Mouse (Mus musculus) urinary bladder, postnatal 4 days (tissue): ENCODE results near the gene Romo1.
A peak's percentile ranks its signal among the peaks of the same experiment; 100 is the strongest.
"Not testable (repeated sequence)": the region's sequence is repeated elsewhere in the genome, so short reads cannot be mapped to it uniquely, and the experiment has no call there.

Experiments used
- DNase-seq, 2 experiments: peaks; one replicate each; pipeline ENCODE4 v3.0.0; 2021 to 2022; ENCODE audit warnings: low spot score in 2 of 2

Romo1 gene

DNA sequence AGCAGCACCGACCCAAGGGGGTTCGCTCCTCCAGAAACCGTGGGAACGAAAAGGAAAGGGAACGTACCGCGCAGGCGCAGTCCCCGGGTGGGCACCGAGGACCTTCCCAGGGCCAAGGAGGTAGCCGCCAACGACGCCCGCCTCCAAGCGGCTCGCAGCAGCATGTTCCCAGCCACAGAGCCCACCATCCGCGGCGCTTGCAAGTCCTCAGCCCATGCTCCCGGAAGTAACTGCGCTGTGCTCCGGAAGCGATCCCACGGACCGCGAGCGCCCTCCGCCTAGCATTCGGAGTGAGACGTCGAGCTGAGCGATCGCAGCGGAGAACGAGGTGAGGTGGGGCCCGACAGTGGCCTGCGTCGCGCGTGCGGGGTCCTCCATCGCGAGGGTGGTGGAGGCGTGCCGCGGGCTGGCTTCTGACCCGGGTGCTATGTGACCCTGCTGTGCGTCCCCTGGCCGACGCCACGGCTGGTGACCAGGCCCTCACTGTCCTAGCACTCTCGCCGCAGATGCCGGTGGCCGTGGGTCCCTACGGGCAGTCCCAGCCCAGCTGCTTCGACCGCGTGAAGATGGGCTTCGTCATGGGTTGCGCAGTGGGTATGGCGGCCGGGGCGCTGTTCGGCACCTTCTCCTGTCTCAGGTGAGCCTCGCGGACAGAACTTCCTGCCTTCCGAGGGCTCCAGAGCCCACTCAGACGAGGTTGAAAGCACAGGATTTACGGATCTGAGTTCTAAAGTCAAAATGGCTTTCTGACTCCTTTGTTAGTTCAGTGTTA lies at the start of gene Romo1, which contains the start of gene Nfs1:
Gene Romo1, plus strand, starts transcription at position 87 of the 772 bp plus-strand sequence.
Gene Nfs1, minus strand, starts transcription at position 234 of the 772 bp plus-strand sequence.
- peak; percentile 90 to 94 for DNase-seq

- DNase-seq, result no peak
Observed at GRCm38 (mm10) chr2:156110627-156111357, 33.0 kb upstream of the Romo1 start.

DNA sequence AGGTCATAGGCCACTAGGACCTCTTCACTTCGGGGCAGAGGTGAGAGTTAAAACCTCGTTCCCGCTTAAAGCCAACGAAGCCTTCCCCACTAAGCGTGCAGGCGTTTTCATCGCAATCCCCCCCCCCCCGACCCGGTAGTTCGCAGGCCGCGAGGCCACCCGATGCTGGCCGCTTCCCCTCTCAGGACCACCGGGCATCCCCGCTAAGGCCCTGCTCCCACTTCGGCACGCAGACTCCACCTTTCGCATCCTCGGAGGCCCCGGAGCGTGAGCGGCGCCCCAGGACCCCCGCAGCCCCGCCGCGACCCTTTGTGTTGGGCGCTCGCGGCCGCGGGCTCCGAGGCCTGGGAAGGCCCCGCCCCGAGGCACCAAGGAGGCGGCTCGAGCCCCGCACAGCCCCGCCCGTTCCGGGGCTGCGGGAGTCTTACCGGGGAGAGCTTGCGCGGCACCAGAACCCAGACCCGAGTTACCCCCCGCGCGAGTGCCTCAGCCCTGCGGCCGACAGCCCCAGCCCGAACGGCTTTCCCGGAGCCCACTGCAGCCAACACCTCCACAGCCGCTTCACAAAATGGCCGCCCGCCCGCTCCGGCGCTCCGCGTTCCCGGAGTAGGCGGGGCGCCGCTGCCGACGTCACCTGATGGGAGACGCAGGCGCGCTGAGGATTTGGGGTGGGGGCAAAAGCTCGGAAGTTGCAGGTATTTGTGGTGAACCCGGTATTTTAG lies 32.3 kb upstream of the Romo1 start, which contains the start of the genes Cpne1 and Rbm12:
Gene Cpne1, minus strand, starts transcription at position 608 of the 722 bp plus-strand sequence.
Gene Rbm12, minus strand, starts transcription at position 621 of the 722 bp plus-strand sequence.
- DNase-seq, result peak; percentile 90 to 94

GRCm38 (mm10) chr2:156112080-156112423 lies 31.8 kb upstream of the Romo1 start:
- not testable (repeated sequence) for DNase-seq

- no peak for DNase-seq
Observed at GRCm38 (mm10) chr2:156119566-156119965, 24.3 kb upstream of the Romo1 start.

GRCm38 (mm10) chr2:156123731-156124130 lies 20.1 kb upstream of the Romo1 start:
- no peak for DNase-seq

DNA sequence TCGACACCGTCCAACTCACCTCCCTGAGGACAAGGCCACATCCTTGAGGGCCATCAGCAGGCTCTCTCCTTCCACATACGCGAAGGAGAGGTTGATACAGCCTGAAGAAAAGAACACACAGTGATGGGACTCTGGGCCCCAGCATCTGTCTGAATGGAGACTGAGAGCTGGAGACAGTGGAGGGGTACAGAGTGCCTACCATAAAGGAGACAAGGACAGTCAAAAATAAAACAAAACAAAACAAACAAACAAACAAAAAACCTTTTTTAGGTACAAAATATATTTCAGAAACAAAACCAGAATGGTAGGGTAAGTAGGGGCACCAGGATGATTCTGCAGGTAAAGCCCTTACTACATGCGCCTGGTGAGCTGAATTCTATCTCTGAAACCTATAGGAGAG lies 16.8 kb upstream of the Romo1 start, which contains the start of gene Gm28036:
Gene Gm28036, minus strand, starts transcription at position 101 of the 400 bp plus-strand sequence.
- no peak for DNase-seq

DNA sequence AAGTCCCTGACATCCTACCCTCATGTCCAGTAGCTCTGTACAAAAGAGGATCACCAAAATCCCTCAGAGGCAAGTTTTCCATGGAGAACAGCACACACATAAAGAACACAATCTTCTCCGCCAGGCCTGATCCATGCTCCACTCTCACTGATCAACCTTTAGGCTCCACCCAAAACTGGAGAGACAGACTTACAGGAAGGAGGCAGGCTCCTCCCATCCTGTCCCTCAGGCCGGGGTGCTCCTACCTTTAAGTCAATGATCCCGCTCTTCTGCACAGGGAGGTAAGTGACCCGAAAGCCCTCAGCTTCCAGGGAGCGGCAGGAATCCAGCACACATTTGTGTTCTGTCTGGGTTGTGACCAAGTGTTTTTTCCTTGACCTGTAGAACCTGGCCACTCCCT lies 9.7 kb upstream of the Romo1 start:
- DNase-seq, result no peak

DNA sequence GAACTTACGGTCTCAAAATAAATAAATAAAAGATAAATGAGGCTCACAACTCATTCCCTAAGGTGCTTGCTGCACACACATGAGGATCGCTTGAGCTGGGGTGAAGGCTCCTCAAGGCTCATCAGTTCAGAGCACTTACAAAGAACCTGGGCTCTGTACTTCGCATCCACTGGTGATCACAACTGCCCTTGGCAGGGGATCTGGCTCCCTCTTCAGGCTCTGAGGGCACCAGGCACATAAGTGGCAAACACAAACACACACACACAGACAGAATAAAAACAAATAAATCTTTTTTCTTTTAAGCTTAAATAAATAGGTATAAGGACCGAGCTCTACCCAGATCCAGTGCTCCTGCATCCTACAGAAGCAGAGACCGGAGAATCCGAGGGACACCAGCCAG lies 8.1 kb upstream of the Romo1 start:
- DNase-seq, result no peak

GRCm38 (mm10) chr2:156142820-156143219 lies 1.0 kb upstream of the Romo1 start:
- DNase-seq, result no peak

DNA sequence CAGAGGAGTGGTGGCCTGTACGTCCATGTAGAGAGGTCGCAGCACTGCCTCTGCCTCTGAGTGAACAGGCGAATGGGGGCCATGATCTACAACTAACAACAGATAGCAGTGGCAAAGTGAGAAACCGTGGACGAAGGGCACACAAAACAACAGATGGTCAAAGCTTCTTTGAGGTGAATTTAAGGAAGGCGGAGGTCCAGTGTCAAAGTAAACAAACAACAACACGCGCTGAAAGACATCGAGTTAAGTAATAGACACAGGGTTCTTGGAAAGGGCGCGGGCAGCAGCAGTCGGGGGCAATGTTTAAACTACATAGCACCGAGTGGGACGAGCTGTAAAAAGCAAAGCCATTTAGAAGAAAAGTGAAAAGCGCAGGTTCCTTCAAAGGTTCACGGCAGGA lies 472 bp upstream of the Romo1 start:
- no peak for DNase-seq

DNA sequence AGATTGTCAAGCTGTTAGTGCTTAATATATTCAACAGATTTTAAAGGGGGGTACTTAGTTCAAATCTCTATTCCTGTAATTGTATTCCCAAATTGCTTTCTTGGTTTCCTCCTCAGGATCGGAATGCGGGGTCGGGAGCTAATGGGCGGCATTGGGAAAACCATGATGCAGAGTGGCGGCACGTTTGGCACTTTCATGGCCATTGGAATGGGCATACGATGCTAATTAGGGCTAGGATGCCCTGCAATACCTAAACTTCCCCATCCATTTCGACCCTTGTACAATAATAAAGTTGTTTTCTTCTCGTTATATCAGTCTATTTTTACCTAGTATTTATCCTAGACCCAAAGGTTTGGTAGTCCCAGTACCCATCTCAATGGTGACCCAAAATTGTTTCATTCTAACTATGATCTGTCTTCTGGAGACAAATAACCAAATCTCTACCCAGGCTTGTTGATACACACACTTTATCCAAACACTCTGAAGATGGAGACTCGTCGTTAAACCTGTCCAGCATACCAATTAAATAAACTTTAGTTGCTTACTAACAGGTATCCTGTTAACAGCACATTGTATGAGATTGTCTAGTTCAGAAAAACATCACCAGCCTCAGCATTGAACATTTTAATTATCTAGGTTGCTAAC lies 1.8 kb downstream of the Romo1 start:
- no peak for DNase-seq

- DNase-seq, result no peak
Observed at GRCm38 (mm10) chr2:156146272-156146989, 2.6 kb downstream of the Romo1 start.

DNA sequence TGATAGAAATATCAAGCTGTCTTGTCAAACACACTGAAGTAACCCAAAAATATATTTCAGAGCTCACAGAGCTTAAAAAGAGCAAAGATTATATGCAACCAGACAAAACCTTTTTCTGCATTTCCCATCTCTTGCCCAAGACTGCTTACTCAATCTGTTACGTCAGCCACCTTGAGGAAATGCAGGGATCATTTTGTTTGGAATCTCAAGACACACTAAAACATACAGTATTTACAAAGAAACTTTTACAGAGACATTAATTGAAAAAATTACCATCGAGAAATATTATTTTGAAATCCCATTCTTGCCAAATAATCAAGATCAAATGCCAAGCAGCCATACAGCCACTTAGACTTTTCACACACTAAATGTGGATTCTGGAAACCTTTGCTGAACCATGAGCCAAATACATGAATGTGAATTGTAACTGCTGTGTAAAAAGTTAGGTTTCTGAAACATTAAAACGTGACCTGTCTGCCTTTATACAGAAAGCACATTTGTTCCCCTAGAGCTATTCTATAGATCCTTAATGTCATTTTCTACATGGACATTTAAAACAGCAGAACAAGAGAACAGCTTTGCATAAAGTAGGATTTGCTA lies 3.6 kb downstream of the Romo1 start:
- no peak for DNase-seq

GRCm38 (mm10) chr2:156151538-156151937 lies 7.7 kb downstream of the Romo1 start:
- DNase-seq, result no peak

DNA sequence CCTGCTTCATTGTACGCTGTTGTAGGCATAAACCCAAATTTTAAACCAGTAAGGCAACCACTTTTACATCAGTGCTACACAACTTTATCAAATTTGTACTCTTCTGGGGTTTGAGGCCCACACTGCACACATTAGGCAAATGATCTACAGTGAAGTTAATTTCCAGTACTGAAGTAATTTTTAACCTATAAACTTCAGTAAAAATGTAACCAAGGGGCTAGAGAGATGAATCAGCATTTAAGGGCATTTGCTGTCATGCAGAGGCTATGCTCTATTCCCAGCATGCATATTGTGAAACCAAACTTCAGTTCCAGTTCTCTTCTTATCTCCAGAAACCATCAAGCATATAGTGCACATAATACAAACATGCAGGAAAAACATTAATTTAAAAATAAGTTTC lies 21.6 kb downstream of the Romo1 start:
- DNase-seq, result no peak

DNA sequence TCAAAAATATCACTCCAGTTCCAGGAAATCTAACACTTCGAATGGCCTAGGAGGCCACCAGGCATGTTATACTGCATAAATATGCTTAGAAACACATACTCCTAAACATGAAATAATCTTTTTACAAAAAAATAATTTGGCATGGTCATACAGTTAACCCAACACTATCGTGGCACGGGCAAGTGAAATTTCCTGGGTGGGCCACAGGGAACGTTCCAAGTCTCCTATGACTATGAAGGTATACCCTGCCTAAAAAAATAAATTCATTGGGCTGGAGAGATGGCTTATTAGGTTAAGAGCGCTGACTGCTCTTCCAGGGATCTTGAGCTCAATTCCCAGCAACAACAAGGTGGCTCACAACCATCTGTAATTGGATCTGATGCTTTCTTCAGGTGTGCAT lies 22.7 kb downstream of the Romo1 start:
- no peak for DNase-seq

GRCm38 (mm10) chr2:156177079-156177478 lies 33.2 kb downstream of the Romo1 start:
- no peak for DNase-seq

DNA sequence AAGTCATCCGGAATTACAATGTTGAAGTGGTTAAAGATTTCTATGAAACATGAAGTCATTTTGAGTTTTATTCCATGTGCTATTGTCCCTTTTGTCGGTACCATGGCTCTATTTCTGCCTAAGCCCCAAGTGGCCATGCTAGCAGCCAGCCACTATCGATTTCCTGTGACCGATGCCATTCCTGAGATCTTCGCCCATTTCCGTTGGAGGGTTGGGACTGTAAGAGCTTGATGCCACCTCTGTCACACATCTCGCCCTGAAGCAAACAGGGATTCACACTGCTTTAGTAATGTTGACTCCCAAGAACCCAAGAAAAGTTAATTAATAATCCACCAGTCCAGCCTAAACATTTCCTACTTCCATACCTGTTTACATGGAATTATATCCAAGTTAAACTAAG lies 33.8 kb downstream of the Romo1 start:
- no peak for DNase-seq

DNA sequence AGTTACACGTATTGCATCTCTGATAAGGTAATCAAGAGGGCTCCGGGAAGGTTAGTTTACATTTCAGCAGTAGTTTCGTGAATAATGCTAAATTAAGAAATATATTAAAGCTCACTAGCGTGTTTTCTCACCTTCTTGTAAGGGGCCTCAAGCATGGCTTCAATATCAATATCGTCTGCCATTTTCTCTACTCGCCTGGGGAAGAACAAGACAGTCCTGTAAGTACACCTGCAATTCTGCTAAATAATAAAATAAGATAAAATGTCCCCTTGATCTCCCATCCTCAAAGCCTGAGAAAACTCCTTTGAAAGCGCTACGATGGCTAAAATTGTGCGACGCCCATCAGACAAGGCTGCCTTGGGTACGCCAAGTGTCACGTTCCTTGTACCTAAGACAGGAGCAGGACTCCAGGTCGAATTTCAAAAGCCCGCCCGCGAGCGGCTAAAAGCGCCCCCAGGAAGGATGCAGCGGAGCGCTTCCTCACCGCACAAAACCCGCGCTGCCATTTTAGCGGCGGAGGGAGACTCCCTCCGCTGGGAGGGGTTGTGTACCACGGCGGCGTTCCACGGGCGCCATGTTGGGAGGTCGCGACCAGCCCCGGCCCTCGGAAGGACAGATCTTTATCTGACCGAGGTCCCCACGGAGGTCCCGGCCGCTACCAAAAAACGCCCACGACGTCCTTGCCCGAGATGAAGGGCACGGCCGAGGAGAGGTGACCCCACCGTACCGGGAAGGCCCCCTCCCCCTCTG lies 35.4 kb downstream of the Romo1 start:
- DNase-seq, result peak; percentile 73 to 77
